Mouse (Mus musculus) hindbrain, embryonic 13.5 days (tissue): ENCODE results near the gene Tead1. TPM values are rescaled to one million over a fixed set of nuclear protein-coding genes. Genes with fewer than 3 reads are reported as not detected.

ENCODE experiments used
- ATAC-seq: fragments of 200-750 bp; cut with Nextera tagmentation; 2 replicates; pipeline ENCODE4 v1.8.0; 2017; ENCODE audit warnings: moderate TSS enrichment; ENCODE audit not compliant: low FRiP score
- H3K27ac ChIP-seq: fragments of 300-500 bp; sonication (generic); 2 replicates; pipeline ENCODE4 v1.5.1; 2015; ENCODE audit warnings: inconsistent platforms, mild to moderate bottlenecking, moderate library complexity
- H3K27me3 ChIP-seq: fragments of 300-500 bp; sonication (generic); 2 replicates; pipeline ENCODE4 v1.6.1; 2015; ENCODE audit warnings: mild to moderate bottlenecking, inconsistent platforms
- H3K36me3 ChIP-seq: fragments of 300-500 bp; sonication (generic); 2 replicates; pipeline ENCODE4 v1.6.1; 2015; ENCODE audit warnings: mild to moderate bottlenecking, inconsistent platforms
- H3K4me1 ChIP-seq: fragments of 300-500 bp; sonication (generic); replicated peaks from 2 replicates; pipeline ENCODE4 v1.6.1; 2015; ENCODE audit warnings: inconsistent platforms
- H3K4me2 ChIP-seq: fragments of 300-500 bp; sonication (generic); 2 replicates; pipeline ENCODE4 v1.6.1; 2015; ENCODE audit warnings: inconsistent platforms, mild to moderate bottlenecking, moderate library complexity
- H3K4me3 ChIP-seq: fragments of 300-500 bp; sonication (generic); 2 replicates; pipeline ENCODE4 v1.5.1; 2015; ENCODE audit warnings: mild to moderate bottlenecking, inconsistent platforms
- H3K9ac ChIP-seq: fragments of 300-500 bp; sonication (generic); 2 replicates; pipeline ENCODE4 v1.6.1; 2015; ENCODE audit warnings: mild to moderate bottlenecking, inconsistent platforms
- H3K9me3 ChIP-seq: fragments of 300-500 bp; sonication (generic); 2 replicates; pipeline ENCODE4 v1.6.1; 2016; ENCODE audit warnings: inconsistent platforms
- WGBS: fragments of 180-500 bp; shearing (Covaris S2); methylation state at CpG from one replicate; pipeline ENCODE4 v1.1.7; 2015; 5-methylcytosine and 5-hydroxymethylcytosine counted together
- polyA plus RNA-seq: library from polyadenylated mRNA; unstranded; fragments of >200 nt; fragmentation: Nextera tagmentation; extraction: Ambion mirVana; gene quantifications from 2 replicates; pipeline ENCODE4 v1.2.1, GENCODE M21; 2015

The Tead1 gene
- polyA plus RNA-seq, 1 experiment from 2014 or later, result 21.5 TPM

GRCm38 (mm10) chr7:112831446-112831845 is 152.3 kb downstream of the Tead1 start:
- Histone ChIP-seq H3K9me3 (no peaks in the 10 kb centered on the region), H3K4me2 (no peak overlapping the region), H3K9ac (no peak overlapping the region), H3K27me3 (no peaks in the 10 kb centered on the region), H3K27ac (peak overlapping the region; percentile 8; the same call in 1 of the 2 replicates), H3K36me3 (no peaks in the 10 kb centered on the region), H3K4me1 (peaks cover 51% of the 10 kb centered on the region), H3K4me3 (no peak overlapping the region)
- WGBS, result 71% methylated on average over 4 of the region's 4 CpGs
- no peak for ATAC-seq

DNA sequence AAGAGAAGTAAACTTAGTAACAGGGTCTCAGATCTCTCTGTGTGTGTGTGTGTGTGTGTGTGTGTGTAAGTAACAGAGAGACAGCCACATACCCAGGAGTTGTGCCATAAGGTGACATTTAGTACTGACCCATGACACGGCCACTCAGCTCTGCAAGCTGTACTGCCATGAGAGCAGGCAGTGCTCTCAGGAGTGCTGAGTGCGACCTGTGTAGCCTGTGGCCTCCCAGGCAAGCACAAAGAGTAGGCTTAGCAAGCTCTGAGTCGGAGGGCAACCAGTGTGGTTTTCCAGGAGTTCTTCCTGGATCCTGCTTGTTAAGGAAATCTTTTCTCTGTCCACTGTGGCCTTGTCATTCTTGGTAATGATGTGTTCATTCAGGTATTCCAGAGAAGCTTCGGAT is 154.0 kb downstream of the Tead1 start:
- ATAC-seq, result no peak
- H3K27ac ChIP-seq, result no peak overlapping the region
- H3K36me3 ChIP-seq, result no peaks in the 10 kb centered on the region
- peaks cover 38% of the 10 kb centered on the region for H3K4me1 ChIP-seq
- 78% methylated on average over 4 of the region's 4 CpGs for WGBS
- H3K27me3 ChIP-seq, result no peaks in the 10 kb centered on the region
- no peak overlapping the region for H3K9ac ChIP-seq
- H3K4me2 ChIP-seq, result no peak overlapping the region
- H3K4me3 ChIP-seq, result no peak overlapping the region
- H3K9me3 ChIP-seq, result no peaks in the 10 kb centered on the region

DNA sequence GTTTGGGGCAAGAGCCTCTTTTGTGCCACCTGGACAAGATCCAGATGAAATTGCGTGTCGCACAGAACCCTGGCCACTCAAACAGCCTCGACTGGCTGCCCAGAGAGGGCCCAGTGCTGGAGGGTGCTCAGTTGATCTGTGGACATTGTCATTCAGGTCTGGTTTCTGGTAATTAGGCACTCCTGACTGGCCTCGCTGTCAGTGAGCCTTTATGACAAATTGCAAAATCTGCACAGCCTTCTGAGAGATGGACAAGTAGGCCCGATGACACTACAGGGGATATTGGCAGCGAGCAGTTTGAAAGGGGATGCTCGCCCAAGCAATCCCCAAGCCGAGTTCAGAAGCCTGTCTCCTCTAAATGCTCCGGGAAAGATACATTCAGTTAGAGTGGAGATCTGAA is 157.0 kb downstream of the Tead1 start:
- Histone ChIP-seq H3K9me3 (no peaks in the 10 kb centered on the region), H3K27ac (peak overlapping the region; percentile 52; the same call in 1 of the 2 replicates), H3K4me1 (peaks cover 45% of the 10 kb centered on the region), H3K4me2 (no peak overlapping the region), H3K27me3 (no peaks in the 10 kb centered on the region), H3K36me3 (no peaks in the 10 kb centered on the region), H3K4me3 (no peak overlapping the region), H3K9ac (no peak overlapping the region)
- ATAC-seq, result 0 out of 2 replicates have a peak, but pooled peaks have one; percentile 24
- 64% methylated on average over 9 of the region's 9 CpGs for WGBS

- H3K4me1 ChIP-seq, result peaks cover 46% of the 10 kb centered on the region
- H3K9ac ChIP-seq, result no peak overlapping the region
- H3K27me3 ChIP-seq, result no peaks in the 10 kb centered on the region
- 95% methylated on average over 6 of the region's 6 CpGs for WGBS
- no peak for ATAC-seq
- no peak overlapping the region for H3K4me3 ChIP-seq
- no peaks in the 10 kb centered on the region for H3K36me3 ChIP-seq
- H3K4me2 ChIP-seq, result no peak overlapping the region
- H3K27ac ChIP-seq, result no peak overlapping the region
- no peaks in the 10 kb centered on the region for H3K9me3 ChIP-seq
Measured at GRCm38 (mm10) chr7:112838131-112838530, 159.0 kb downstream of the Tead1 start.

- H3K9ac ChIP-seq, result 0 out of 2 replicates have a peak overlapping the region, but pooled peaks have one; percentile 10
- ATAC-seq, result 0 out of 2 replicates have a peak, but pooled peaks have one; percentile 46
- 16% methylated on average over 7 of the region's 7 CpGs for WGBS
- no peak overlapping the region for H3K4me3 ChIP-seq
- H3K4me2 ChIP-seq, result no peak overlapping the region
- H3K9me3 ChIP-seq, result no peaks in the 10 kb centered on the region
- H3K36me3 ChIP-seq, result no peaks in the 10 kb centered on the region
- peak overlapping the region; percentile 83 for H3K27ac ChIP-seq
- no peaks in the 10 kb centered on the region for H3K27me3 ChIP-seq
- H3K4me1 ChIP-seq, result peaks cover 43% of the 10 kb centered on the region
Measured at GRCm38 (mm10) chr7:112840351-112840750, 161.2 kb downstream of the Tead1 start.

- H3K9ac ChIP-seq, result 0 out of 2 replicates have a peak overlapping the region, but pooled peaks have one; percentile 10
- H3K4me2 ChIP-seq, result peak overlapping the region; percentile 13; the same call in 1 of the 2 replicates
- 26% methylated on average over 8 of the region's 8 CpGs for WGBS
- no peaks in the 10 kb centered on the region for H3K27me3 ChIP-seq
- no peaks in the 10 kb centered on the region for H3K36me3 ChIP-seq
- ATAC-seq, result no peak
- H3K9me3 ChIP-seq, result no peaks in the 10 kb centered on the region
- H3K4me3 ChIP-seq, result no peak overlapping the region
- H3K4me1 ChIP-seq, result peaks cover 39% of the 10 kb centered on the region
- peak overlapping the region; percentile 83 for H3K27ac ChIP-seq
Measured at GRCm38 (mm10) chr7:112840890-112841289, 161.8 kb downstream of the Tead1 start.

DNA sequence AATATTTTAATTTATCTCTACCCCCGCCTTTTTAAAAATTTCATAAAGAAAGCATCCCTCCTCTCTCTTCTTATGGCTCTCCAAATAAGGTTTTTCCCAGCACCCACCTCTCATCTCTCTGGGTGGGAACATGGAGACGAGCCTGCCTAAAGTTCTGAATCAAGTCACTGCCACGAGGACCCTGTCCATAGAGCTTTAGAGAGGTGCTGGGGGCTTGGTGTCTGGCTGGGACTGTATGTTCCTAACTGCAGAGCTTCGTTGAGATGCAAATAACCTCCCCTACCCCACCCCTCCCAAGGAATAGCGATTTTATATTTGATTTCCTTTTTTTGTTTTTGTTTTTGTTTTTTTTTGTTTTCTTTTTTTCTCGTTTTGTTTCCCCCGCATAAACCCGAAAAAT is 162.4 kb downstream of the Tead1 start:
- Histone ChIP-seq H3K4me1 (peaks cover 33% of the 10 kb centered on the region), H3K27me3 (no peaks in the 10 kb centered on the region), H3K27ac (peak overlapping the region; percentile 83), H3K36me3 (no peaks in the 10 kb centered on the region), H3K4me2 (peak overlapping the region; percentile 50), H3K4me3 (peak overlapping the region; percentile 25), H3K9me3 (no peaks in the 10 kb centered on the region), H3K9ac (peak overlapping the region; percentile 51; the same call in 1 of the 2 replicates)
- ATAC-seq, result no peak
- WGBS, result 12% methylated on average over 8 of the region's 8 CpGs

- Histone ChIP-seq H3K4me1 (peaks cover 29% of the 10 kb centered on the region), H3K9ac (peak overlapping the region; percentile 51; the same call in 1 of the 2 replicates), H3K27ac (peak overlapping the region; percentile 66), H3K4me3 (peak overlapping the region; percentile 25), H3K4me2 (peak overlapping the region; percentile 50), H3K36me3 (no peaks in the 10 kb centered on the region), H3K27me3 (no peaks in the 10 kb centered on the region), H3K9me3 (no peaks in the 10 kb centered on the region)
- 5% methylated on average over 9 of the region's 9 CpGs for WGBS
- peak; percentile 74; the same call in 1 of the 2 replicates for ATAC-seq
Measured at GRCm38 (mm10) chr7:112841886-112842285, 162.8 kb downstream of the Tead1 start.

DNA sequence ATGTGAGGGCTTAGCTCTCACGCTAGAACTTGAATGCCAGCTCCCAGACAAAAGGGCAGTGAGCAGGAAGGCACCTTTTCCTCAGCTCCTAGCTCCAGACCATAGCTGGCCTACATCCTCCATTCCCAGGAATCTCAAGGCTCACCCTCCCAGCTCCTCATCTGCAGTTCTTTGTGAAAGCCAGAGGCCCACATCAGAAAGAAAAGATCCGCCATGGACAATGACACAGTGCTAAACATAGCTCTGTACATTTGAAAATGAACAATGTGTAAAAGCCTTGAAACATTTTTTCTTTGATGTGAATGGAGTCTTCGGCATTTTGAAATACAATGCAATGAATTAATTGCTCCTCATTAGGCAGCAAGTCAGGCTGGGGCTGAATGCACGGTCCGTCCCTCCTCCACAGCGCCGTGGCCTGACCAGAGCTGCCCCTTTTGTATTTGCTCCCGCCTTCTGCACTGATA is 172.2 kb downstream of the Tead1 start:
- Histone ChIP-seq H3K27ac (peak overlapping the region; percentile 83), H3K4me3 (no peak overlapping the region), H3K4me1 (peaks cover 61% of the 10 kb centered on the region), H3K9me3 (no peaks in the 10 kb centered on the region), H3K36me3 (no peaks in the 10 kb centered on the region), H3K9ac (no peak overlapping the region), H3K4me2 (no peak overlapping the region), H3K27me3 (no peaks in the 10 kb centered on the region)
- ATAC-seq, result no peak
- WGBS, result 12% methylated on average over 8 of the region's 8 CpGs

- H3K27ac ChIP-seq, result peak overlapping the region; percentile 58
- no peaks in the 10 kb centered on the region for H3K27me3 ChIP-seq
- no peaks in the 10 kb centered on the region for H3K9me3 ChIP-seq
- WGBS, result 41% methylated on average over 7 of the region's 7 CpGs
- H3K4me1 ChIP-seq, result peaks cover 66% of the 10 kb centered on the region
- no peak overlapping the region for H3K4me2 ChIP-seq
- no peak overlapping the region for H3K9ac ChIP-seq
- H3K36me3 ChIP-seq, result no peaks in the 10 kb centered on the region
- no peak for ATAC-seq
- H3K4me3 ChIP-seq, result no peak overlapping the region
Measured at GRCm38 (mm10) chr7:112852149-112852839, 173.2 kb downstream of the Tead1 start.

DNA sequence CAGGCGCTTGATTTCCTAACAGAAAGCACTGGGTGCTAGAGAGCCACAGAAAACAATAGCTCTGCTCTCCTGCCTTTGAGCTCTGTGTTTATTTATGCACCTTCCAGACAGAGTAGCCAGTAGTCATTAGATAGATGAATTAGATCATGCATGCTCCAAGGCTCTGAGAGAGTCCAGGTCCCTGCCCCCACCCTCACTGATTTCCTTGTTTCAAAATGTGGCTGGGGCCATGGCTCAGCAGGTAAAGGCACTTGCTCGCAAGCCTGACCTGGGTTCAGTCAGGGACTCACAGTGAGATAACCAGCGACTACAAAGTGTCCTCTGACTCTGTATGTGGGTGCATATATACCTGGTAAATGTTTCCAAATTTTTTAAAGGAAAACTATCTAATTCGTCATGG is 174.7 kb downstream of the Tead1 start:
- Histone ChIP-seq H3K4me3 (no peak overlapping the region), H3K9me3 (no peaks in the 10 kb centered on the region), H3K4me2 (no peak overlapping the region), H3K4me1 (peaks cover 62% of the 10 kb centered on the region), H3K27me3 (no peaks in the 10 kb centered on the region), H3K36me3 (no peaks in the 10 kb centered on the region; the same call in 1 of the 2 replicates), H3K9ac (no peak overlapping the region), H3K27ac (no peak overlapping the region)
- ATAC-seq, result no peak
- 60% methylated on average over 4 of the region's 4 CpGs for WGBS

DNA sequence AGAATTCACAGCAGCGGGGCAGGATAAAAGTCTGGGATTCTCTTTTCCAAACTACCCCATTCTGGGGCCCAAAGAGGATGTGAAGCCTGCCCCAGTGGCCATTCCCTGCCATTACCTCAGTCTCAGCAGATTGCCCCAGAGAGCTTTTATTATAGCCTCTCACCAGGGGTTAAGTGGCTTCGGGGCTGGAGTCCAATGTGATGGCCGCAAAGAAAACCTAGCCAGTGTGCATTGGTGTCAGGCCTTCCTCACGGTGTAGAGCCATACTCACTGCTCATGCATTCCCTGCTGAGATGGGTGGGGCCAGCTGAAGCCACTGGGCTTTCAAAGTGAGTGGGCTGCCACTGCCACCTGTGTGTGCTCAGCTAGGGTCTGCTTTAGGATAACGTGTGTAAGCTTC is 175.4 kb downstream of the Tead1 start:
- WGBS, result 21% methylated on average over 5 of the region's 5 CpGs
- peaks cover 62% of the 10 kb centered on the region for H3K4me1 ChIP-seq
- H3K4me3 ChIP-seq, result no peak overlapping the region
- H3K36me3 ChIP-seq, result no peaks in the 10 kb centered on the region; the same call in 1 of the 2 replicates
- H3K9me3 ChIP-seq, result no peaks in the 10 kb centered on the region
- no peaks in the 10 kb centered on the region for H3K27me3 ChIP-seq
- H3K27ac ChIP-seq, result 0 out of 2 replicates have a peak overlapping the region, but pooled peaks have one; percentile 5
- H3K4me2 ChIP-seq, result no peak overlapping the region
- H3K9ac ChIP-seq, result peak overlapping the region; percentile 39; the same call in 1 of the 2 replicates
- no peak for ATAC-seq
